ENCODE assay signal across 7 mouse cellular contexts in genomic region chr8:47674140-47674776, GRCm38 (mm10). TPM values are rescaled to one million over a fixed set of nuclear protein-coding genes. Genes with fewer than 3 reads are reported as not detected.
DNase-seq lines count a peak whose midpoint lies in the region; ATAC-seq and TF ChIP-seq lines count a peak whose summit lies in the region.

No protein-coding gene starts in this region.

- peak overlapping the region; percentile 85 for H3K9ac ChIP-seq in lung, embryonic 14.5 days
- peak overlapping the region; percentile 88 for H3K9ac ChIP-seq in limb, embryonic 12.5 days (replicated peaks)

- in situ Hi-C loops in Patski (cut with MboI; ENCODE audit: low pct_unique_long_range_greater_than_20kb): no loop called here

- H3K4me2 ChIP-seq in lung, embryonic 14.5 days: peak overlapping the region; percentile 64
- H3K4me2 ChIP-seq in limb, embryonic 12.5 days: peak overlapping the region; percentile 75

- no peaks in the 10 kb centered on the region for H3K27me3 ChIP-seq in lung, embryonic 14.5 days (ENCODE audit: insufficient read depth, low read length)
- H3K27me3 ChIP-seq in Patski: no peaks in the 10 kb centered on the region
- no peaks in the 10 kb centered on the region for H3K27me3 ChIP-seq in limb, embryonic 12.5 days

- H3K36me3 ChIP-seq in lung, embryonic 14.5 days (ENCODE audit: insufficient read depth): no peaks in the 10 kb centered on the region
- no peaks in the 10 kb centered on the region; the same call in 1 of the 2 replicates for H3K36me3 ChIP-seq in limb, embryonic 12.5 days

- peak overlapping the region; percentile 92 for H3K4me3 ChIP-seq in lung, embryonic 14.5 days (ENCODE audit: low read depth, low read length)
- peak overlapping the region; percentile 92 for H3K4me3 ChIP-seq in limb, embryonic 12.5 days (replicated peaks)

- H3K4me1 ChIP-seq in lung, embryonic 14.5 days (ENCODE audit: insufficient read depth): no peaks in the 10 kb centered on the region
- peaks cover 12% of the 10 kb centered on the region for H3K4me1 ChIP-seq in limb, embryonic 12.5 days (replicated peaks)

- peak; percentile 41 for DNase-seq in lung, embryonic 14.5 days
- DNase-seq in lung, adult 18-20 months: no peak
- DNase-seq in Patski (ENCODE audit: low read depth, low spot score): no peak
- DNase-seq in skeletal muscle tissue, adult 2 months (ENCODE audit: low read depth, low spot score): peak; percentile 15
- DNase-seq in ovary, postnatal 14 days (ENCODE audit: low spot score): no peak

- POLR2A ChIA-PET in Patski (lab: Charles Lee): interaction anchor here (0.7 kb wide), 1 partner anchor 603 kb away, joined by 3 read pairs; no protein-coding TSS in a partner anchor

- H3K9me3 ChIP-seq in lung, embryonic 14.5 days (ENCODE audit: low read depth, low read length): no peaks in the 10 kb centered on the region
- no peaks in the 10 kb centered on the region for H3K9me3 ChIP-seq in limb, embryonic 12.5 days

- 0% methylated on average over 54 of the region's 59 CpGs for WGBS in lung, embryonic 14.5 days
- 1% methylated on average over 59 of the region's 59 CpGs for WGBS in limb, embryonic 12.5 days

- no peak for TF ChIP-seq CTCF in lung, embryonic 14.5 days (IDR thresholded peaks at IDR 0.05; ENCODE audit: low read depth)
- no peak for TF ChIP-seq CTCF in Patski (IDR thresholded peaks at IDR 0.05)

- ATAC-seq in lung, embryonic 14.5 days (ENCODE audit: insufficient read depth): peak; percentile 42
- peak; percentile 27 for ATAC-seq in Patski
- peak; percentile 1; the same call in 1 of the 2 replicates for ATAC-seq in erythroblast, adult 5-6 weeks (replicated peaks; ENCODE audit: low FRiP score, poor library complexity, severe bottlenecking)
- ATAC-seq in limb, embryonic 12.5 days (ENCODE audit: insufficient number of reproducible peaks, insufficient read depth, low FRiP score, low TSS enrichment, low read depth): peak; percentile 29

- CTCF ChIA-PET in Patski (lab: Charles Lee): no interaction called here

- peak overlapping the region; percentile 98 for H3K27ac ChIP-seq in lung, embryonic 14.5 days (ENCODE audit: low read depth)
- H3K27ac ChIP-seq in limb, embryonic 12.5 days: peak overlapping the region; percentile 91

RNA-seq across cellular contexts. Expression of gene Ing2, which starts 1.1 kb away (rescaled TPM):
- polyA plus RNA-seq in lung, embryonic 14.5 days (2014; fragmentation: Nextera tagmentation; extraction: Ambion mirVana): 11.8 and 14.6 TPM in 2 replicates
- 27.2 TPM for polyA plus RNA-seq in Patski (2021)
- 4.6 and 12.9 TPM in 2 replicates for total RNA-seq in erythroblast, adult 5-6 weeks (2015; ENCODE audit: low replicate concordance)
- 5.4 and 12.4 TPM in 2 replicates for total RNA-seq in erythroblast, adult 5-6 weeks (2017; ENCODE audit: low replicate concordance)
- 15.7 and 17.8 TPM in 2 replicates for polyA plus RNA-seq in limb, embryonic 12.5 days (2016; fragmentation: Nextera tagmentation; extraction: Ambion mirVana)

RNA-seq across cellular contexts. Expression of gene Cdkn2aip, which starts 39.5 kb away (rescaled TPM):
- polyA plus RNA-seq in lung, embryonic 14.5 days (2014; fragmentation: Nextera tagmentation; extraction: Ambion mirVana): 24.3 and 25.2 TPM in 2 replicates
- 13.1 TPM for polyA plus RNA-seq in Patski (2021)
- 4.8 and 6.7 TPM in 2 replicates for total RNA-seq in erythroblast, adult 5-6 weeks (2015; ENCODE audit: low replicate concordance)
- total RNA-seq in erythroblast, adult 5-6 weeks (2017; ENCODE audit: low replicate concordance): 10.6 and 12.1 TPM in 2 replicates
- 32.4 and 34.6 TPM in 2 replicates for polyA plus RNA-seq in limb, embryonic 12.5 days (2016; fragmentation: Nextera tagmentation; extraction: Ambion mirVana)

Comparison
In these comparisons a context has a peak if more than half of its experiments do, and no peak if none do; other contexts are left out.
1. DNase-seq: peak in lung, embryonic 14.5 days (single experiment) and skeletal muscle tissue, adult 2 months (single experiment); none in lung, adult 18-20 months (0 of 2), Patski (single experiment) and ovary, postnatal 14 days (single experiment).
2. Peak in every context shown above with its lines, with median percentiles within 50 percentile points of each other: ATAC-seq.